Mouse (Mus musculus) frontal cortex, postnatal 36 days (tissue): ENCODE measurements around the gene Mysm1.
A peak's percentile ranks its signal among the peaks of the same experiment; 100 is the strongest.

ENCODE experiments used
- DNase-seq, 2 experiments: peaks; one replicate each; pipeline ENCODE4 v3.0.0; 2022; ENCODE audit warnings: low spot score in 2 of 2

Mysm1 gene

DNA sequence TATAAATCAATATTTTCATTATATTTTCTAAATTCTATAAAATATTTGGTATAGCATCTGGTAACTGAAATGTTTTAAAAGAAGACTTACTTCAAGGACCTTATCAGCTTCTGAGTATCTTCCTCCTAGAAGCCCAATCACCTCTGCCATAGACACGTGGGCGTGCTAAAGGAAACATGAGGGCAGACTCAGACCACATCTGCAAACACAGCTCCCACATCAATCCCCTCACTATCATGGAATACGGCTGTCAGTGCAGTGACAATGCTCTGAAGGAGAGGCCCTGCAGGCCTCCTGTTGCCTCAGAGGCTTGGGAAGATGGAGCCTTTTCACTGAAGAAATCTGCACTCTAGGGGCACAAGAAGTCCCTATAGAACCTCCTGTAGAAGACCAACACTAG lies 26.1 kb downstream of the Mysm1 start:
- DNase-seq: no peak

DNA sequence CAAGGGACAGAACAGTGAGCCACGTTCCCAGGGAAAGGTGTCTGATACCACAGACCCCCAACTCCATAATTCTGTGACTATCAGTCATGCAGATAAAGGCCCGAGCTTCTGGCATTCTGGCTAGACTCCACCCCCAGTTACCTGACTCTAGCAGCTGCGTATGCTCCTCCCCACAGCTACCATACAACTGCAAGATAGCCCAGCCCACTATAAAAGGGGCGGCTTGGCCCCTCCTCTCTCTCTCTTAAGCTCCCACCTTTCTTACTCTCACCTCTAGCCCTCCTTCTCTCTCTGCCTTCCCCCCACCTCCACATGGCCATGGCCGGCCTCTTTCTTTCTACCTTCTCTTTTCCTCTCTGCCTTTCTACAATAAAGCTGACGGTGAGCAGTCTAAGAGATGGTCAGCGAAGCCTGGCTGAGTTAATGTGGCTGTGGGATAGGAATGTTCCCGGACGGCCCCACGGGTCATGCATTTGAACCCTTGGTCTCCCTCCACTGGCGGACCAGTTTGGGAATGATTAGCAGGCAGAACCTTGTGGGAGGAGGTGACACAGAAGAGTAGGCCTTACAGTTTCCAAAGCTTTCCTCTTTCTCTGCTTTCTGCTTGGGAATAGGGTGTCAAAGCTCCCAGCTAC lies 37.6 kb downstream of the Mysm1 start:
- DNase-seq: no peak

DNA sequence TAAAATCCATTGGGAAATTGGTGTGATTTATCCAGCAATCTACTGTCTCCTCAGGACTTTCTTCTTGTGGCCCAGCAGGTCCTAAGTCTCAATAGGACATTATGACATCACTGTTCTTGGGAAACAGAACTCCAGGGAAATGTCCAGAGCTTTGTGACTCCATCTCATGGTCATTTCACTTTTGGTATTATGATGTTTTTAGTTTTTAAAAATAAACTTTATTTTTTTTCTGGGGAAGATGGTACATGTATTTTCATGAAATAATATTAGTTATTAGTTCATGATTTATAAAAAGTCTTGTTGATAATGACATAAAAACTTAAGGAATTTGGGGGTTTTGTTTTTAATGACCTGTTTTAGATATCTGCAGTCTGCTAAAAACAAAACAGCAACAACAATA lies 50.2 kb downstream of the Mysm1 start, which contains the start of gene Eqtn:
Gene Eqtn, minus strand, starts transcription at position 101 of the 400 bp plus-strand sequence.
- DNase-seq: no peak

DNA sequence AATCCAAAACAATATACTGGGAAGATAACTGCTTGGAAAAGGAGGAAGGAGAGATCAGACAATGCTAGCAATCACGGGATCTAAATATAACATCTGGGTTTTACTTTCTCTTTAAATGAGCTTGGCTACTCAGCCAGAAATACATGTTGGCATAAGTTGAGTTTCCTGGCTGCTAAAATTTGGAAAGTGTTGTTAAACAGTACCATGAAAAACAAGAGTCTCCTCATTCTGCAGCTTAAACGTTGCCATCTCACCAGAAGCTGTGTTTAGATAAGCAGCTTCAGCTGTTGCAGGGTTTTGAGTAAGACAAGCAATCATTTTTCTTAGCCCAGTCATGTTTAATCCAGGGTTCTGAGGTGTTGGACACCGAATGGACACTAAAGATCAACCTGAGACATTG lies 77.1 kb downstream of the Mysm1 start:
- DNase-seq: peak in 1 of 2 experiments; percentile 6

DNA sequence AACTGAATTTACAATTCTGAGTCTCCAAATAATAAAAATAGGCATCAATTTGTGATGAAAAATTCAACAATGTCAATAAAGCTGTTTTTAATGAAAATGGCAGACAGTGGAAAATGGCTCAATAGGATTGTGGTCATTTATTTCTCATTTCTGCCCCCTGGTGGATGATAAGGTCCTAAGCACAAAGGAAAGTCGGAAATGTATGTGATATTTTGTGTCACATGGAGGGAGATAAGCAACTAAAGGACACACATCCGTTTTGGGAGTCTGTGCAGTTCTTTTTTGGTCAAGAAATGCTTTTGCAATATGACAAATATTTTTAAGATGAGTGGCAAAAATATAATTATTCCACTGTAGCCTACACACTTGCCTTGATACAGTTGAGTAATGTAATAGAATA lies 78.2 kb downstream of the Mysm1 start:
- peak in 1 of 2 experiments; percentile 9 for DNase-seq
